Mouse (Mus musculus): ENCODE results near the gene Mapt.

Gene Mapt

DNA sequence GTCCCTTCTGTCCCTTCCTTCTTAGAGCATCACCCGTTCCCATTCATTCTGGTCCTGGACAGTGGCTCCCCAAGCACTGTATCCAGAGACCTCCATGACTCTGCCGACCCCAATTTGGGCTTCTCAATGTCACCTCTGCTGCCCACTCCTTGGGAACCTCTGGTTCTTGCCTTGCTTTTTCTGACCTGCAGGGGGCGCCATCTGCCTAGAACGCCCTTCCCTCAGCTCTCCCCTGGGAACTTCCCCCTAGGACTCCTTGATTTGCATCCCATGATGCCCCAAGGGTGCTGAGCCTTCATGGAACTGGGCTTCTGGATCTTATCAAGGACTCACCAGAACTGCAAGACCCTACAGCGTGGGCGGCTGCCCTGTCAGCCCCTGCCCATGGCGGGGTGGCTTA is 80.5 kb downstream of the Mapt start:
- no peak for DNase-seq (ENCODE audit: low spot score in 2 of 2)

DNA sequence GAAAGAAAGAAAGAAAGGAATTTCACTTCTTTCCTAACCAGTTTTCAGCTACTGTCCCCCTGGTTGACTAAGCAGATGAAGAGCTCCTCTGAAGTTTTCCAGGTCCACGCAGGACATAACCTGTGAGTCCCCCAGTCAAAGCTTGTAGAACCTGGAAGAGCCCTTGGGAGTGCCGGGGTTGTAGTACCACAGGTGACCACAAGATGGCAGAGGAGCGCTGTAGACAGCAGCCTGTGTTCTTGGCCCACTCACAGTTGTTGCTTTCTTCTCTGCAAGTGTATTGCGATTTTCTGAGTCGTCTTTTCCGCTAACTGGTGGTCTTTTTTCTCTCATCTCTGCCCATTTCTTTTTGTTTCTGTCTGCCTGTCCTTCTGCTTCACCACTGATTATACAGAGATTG is 84.5 kb downstream of the Mapt start:
- peak in 1 of 2 experiments; percentile 64 for DNase-seq (ENCODE audit: low spot score in 2 of 2)

DNA sequence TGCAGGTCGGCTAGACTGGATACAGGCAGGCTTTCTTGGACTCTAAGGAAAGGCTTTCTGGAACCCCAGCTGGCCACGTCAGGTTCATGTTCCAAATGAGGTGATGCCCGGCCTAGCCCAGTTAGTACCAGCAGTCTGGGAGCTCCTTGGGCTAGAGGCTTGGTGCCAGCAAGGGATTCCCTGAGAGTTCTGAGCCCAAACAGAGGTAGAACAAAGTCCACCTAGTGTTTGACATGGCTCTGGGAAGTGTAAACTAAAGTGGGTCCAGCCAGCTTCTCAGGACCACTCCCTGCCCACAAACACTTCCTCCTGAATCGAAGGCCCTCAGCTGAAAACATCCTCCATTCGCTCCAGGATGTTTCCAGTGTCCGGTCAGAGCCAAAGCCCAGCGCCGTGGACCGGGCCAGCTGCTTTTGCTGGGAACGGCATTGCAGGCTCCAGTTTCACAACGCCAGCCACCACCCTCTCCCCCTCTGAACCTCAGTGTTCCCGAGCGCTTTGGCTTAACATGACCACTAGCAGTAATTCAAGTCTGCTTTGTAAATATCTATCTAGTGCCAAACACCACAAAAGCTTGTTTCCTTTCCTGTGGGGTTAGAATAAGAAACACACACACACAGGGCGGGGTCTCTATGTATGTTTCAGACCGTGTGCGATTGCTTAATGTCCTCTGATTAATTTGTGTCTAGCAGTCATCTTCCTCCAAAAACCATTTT is 85.7 kb downstream of the Mapt start:
- no peak for DNase-seq (ENCODE audit: low spot score in 2 of 2)

DNA sequence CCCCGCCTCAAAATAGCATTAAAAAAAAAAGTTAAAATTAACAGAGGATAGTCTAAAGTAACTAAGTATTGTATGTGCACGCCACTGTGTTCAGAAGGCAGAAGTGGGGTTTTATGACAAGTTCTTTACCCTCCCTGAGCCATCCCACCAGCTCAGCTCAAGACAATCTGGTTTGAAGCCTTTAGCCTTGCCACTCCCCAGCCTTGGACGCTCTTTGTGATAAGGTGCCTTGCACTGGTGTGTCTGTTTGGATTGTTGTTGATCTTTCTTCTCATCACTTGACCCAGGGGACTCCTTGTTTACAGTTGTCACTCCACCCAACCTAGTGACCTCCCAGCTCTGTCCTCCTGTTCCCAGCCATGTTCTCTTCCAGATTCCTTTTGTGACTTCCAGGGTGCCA is 86.4 kb downstream of the Mapt start:
- DNase-seq (ENCODE audit: low spot score in 2 of 2) = no peak

DNA sequence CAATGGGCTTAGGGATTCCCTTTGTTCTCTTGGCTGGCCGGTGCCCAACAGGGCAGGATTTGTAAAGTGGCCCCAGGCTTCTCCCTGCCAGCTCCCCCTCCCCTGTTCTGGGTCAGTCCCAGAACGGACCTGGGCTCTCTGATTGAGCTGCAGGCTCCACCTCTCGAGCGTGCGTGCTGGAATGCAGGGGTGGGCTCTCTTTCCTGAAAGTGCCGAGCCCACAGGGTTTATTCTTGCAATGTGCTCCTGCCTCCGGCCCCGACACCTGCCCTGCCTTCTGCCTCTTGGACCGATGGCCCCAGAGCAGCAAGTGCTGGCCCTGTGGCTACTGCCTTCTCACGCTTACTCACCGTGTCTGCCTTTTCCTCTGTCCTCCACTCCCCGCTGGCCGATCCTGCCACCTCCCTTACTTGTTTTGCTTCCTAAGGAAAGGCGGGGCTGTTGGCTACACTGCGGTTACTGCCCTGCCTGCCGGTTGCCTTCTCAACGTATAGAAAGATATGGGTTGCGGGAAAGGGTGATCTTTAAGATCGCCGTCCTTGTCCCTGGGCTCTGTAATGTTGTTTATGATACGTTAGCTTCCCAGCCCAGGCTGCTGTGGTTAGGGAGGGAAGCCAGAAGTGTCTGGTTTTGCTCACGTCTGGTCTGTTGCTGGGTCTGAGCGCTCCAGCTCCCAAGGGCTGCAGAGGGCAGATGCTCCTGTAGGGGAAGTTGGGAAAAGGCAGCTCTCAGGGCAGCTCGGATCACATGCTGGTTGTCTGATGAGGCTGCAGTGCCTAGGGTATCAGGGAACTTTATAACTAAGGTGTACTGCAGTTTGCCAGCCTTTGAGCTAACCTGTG is 88.0 kb downstream of the Mapt start:
- DNase-seq (ENCODE audit: low spot score in 2 of 2) = no peak

DNA sequence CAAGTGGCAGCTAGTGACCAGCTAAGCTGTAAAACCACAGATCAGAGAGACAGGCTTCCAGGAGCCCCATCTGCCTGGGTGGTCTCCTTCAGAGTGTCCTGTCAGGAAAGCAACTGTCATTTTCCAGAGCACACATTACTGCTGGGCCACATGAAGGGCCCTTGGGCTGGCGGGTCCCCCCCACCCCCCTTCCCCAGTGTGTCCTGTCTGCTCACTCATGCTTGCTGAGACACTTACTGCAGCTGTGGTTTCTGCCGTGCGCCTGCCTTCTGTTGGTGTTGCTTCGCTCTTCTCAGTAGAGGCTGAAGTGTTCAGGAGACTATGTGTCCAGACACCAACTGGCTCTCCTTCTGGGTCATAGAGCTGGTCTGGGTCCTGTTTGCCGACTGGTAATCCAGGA is 89.3 kb downstream of the Mapt start:
- DNase-seq (ENCODE audit: low spot score in 2 of 2) = no peak

DNA sequence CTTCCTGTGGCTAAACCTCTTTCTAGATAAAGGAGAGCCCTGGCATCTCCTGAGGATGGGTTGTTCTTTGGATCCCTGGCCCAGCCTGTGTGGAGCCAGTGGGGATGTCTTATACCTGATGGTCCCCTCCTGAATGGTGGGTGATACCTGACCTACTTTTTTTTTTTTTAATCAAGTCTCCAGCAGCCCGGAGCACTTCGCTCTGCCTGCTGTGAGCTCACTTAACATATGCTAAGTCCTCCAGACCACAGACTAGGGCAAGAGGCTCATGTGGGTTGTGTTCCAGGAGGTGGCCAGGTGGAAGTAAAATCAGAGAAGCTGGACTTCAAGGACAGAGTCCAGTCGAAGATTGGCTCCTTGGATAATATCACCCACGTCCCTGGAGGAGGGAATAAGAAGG is 91.0 kb downstream of the Mapt start:
- DNase-seq (ENCODE audit: low spot score in 2 of 2) = no peak

DNA sequence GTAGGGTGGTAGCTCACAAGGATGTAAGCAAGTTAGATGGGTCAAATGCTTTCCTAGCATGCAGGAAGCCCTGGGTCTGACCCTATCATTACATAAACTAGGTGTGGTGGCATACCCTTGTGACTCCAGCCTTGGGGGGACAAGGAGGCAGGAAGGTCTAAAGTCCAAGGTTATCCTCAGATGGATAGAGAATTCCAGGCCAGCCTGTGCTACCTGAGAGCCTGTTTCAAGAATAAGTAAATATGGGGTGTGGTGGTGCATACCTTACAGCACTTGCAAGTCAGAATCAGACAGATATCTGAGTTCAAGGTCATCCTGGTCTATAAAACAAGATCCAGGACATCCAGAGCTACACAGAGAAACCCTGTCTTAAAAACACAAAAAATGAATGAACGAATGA is 96.3 kb downstream of the Mapt start:
- DNase-seq (ENCODE audit: low spot score in 2 of 2) = no peak

DNA sequence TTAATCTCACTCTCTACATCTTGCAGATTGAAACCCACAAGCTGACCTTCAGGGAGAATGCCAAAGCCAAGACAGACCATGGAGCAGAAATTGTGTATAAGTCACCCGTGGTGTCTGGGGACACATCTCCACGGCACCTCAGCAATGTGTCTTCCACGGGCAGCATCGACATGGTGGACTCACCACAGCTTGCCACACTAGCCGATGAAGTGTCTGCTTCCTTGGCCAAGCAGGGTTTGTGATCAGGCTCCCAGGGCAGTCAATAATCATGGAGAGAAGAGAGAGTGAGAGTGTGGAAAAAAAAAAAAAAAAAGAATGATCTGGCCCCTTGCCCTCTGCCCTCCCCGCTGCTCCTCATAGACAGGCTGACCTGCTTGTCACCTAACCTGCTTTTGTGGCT is 96.8 kb downstream of the Mapt start:
- no peak for DNase-seq (ENCODE audit: low spot score in 2 of 2)

DNA sequence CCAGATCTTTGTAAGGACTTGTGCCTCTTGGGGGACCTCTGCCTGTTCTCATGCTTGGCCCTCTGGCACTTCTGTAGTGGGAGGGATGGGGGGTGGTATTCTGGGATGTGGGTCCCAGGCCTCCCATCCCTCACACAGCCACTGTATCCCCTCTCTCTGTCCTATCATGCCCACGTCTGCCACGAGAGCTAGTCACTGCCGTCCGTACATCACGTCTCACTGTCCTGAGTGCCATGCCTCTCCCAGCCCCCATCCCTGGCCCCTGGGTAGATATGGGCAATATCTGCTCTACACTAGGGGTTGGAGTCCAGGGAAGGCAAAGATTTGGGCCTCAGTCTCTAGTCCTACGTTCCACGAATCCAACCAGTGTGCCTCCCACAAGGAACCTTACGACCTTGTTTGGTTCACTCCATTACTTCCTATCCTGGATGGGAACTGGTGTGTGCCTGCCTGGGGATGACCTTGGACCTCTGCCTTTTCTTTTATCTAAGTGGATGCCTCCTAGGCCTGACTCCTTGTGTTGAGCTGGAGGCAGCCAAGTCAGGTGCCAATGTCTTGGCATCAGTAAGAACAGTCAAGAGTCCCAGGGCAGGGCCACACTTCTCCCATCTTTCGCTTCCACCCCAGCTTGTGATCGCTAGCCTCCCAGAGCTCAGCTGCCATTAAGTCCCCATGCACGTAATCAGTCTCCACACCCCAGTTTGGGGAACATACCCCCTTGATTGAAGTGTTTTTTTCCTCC is 98.2 kb downstream of the Mapt start:
- no peak for DNase-seq (ENCODE audit: low spot score in 2 of 2)

DNA sequence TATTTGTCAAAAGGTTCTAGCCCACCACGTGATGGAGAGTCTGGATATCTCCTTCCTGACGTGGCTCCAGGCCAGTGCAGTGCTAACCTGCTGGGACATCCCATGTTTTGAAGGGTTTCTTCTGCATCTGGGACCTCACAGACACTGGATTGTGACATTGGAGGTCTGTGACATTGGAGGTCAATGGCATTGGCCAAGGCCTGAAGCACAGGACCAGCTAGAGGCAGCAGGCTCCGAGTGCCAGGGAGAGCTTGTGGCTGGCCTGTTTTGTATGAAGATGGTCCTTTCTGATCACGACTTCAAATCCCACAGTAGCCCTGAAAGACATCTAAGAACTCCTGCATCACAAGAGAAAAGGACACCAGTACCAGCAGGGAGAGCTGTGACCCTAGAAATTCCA is 99.0 kb downstream of the Mapt start:
- no peak for DNase-seq (ENCODE audit: low spot score in 2 of 2)

DNA sequence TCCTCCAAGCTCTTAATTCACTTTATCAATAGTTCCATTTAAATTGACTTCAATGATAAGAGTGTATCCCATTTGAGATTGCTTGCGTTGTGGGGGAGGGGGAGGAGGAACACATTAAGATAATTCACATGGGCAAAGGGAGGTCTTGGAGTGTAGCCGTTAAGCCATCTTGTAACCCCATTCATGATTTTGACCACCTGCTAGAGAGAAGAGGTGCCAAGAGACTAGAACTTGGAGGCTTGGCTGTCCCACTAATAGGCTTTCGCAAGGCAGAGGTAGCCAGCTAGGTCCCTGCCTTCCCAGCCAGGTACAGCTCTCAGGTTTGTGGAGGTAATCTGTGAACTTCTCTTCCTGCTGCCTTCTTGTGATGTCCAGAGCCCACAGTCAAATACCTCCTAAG is 100.0 kb downstream of the Mapt start:
- DNase-seq (ENCODE audit: low spot score in 2 of 2) = no peak

DNA sequence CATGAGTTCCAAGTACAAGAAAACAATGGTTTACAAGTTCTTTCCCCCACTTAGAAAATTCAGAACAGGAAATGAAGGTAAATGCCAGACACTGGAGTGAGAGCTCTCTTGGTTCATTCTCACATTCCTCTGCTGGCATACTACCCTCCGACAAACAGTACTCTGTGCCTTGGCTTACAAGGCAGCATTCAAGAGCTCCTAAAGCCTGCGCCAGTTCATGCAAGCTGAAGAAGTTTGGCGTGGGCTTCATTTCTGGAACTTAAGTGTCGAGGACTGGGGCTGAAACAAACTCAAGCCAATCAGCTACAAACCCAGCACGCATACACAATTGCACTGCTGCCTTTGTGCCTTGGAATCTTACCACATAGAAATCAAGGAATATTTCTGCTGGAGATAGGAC is 100.9 kb downstream of the Mapt start:
- DNase-seq (ENCODE audit: low spot score in 2 of 2) = no peak

DNA sequence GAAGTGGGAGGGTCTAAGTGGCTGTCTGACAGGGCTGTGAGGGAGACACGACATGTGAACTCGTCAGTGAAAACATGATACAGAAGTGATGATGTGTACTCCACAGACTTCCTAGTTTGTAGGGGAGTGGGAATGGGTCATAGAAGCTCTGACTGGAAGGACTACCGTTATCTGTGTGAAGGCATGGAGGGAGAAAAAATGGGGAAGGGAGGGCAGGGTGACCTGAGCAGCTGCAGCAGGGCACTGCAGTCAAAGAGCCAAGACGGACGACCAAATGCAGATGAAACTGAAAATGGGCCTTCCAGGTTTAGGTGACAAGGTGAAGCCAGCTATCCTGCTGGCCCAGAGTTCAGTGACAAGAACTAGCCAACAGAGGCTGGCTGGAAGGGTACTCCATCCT is 102.9 kb downstream of the Mapt start:
- DNase-seq (ENCODE audit: low spot score in 2 of 2) = no peak

DNA sequence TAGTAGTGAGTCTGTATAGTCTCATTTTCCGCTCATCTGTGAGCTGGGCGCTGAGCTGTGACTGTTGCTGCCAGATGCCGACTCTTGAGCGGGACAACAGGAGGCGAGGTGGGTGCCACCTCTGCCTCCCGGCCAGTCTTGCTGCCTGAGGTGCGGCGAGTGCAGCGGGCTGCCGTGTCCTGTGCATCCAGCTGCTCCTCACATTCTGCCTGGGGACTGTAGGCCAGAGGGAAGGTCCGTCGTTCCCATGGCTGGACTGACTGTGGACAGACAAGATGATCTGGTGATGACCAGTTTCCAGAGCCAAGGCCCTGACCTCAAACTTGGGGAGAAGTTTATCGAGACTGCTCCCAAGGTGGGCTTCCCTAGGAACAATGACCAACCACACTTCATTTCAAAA is 103.8 kb downstream of the Mapt start:
- DNase-seq (ENCODE audit: low spot score in 2 of 2) = no peak

DNA sequence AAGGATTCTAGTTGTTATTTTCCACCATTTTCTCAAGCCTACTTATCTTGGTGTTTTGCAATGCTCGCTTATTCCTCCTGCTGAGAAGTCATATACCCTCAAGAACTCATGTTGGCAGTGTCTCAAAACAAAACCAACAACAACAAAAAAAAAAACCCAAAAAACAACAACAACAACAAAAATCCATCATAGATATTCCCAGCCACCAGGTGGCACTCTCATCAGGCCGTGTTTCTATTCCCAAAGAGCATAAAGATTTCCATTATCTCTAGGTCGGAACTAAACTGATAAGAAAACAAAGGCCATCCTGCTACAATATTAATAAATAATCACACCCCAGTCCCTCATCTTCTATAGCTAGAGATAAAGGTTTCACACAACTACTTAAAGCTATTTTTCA is 115.7 kb downstream of the Mapt start:
- DNase-seq (ENCODE audit: low spot score in 2 of 2) = no peak

DNA sequence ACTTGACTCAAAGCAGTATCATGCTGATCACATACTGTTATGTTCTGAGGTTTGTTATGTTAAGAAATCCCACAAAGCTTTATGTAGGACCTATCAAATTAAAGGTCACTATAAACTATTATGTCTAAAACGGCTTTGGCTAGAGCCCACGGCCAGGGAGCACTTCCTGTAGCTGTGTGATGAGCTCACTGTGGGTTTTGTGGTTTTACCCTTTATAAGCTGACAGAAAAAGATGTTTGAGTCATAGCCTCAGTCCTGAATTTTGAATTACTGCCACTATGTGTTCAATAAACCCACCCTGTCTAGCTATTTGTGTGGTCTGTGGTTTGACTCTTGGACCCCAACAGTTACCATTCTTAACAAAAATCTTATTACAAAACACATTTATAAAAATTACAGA is 130.6 kb downstream of the Mapt start:
- DNase-seq (ENCODE audit: low spot score in 2 of 2) = no peak

DNA sequence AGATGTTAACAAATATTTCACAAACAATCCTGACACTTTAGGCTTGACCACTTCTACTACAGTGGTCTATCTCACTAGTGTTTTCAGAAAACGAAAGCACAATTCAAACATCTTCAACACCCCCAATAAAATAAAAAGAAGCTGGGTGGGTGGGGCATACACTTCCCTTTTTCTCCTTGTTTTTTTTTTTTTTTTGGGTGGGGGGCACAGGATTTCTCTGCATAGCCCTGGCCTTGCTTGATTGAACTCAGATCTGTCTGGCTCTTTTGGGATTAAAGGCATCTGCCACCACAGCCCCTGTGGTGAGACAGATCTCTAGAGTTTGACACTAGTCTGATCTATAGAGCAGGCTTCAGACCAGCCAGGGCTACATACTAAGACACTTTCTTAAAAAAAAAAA is 131.5 kb downstream of the Mapt start:
- DNase-seq (ENCODE audit: low spot score in 2 of 2) = no peak

DNA sequence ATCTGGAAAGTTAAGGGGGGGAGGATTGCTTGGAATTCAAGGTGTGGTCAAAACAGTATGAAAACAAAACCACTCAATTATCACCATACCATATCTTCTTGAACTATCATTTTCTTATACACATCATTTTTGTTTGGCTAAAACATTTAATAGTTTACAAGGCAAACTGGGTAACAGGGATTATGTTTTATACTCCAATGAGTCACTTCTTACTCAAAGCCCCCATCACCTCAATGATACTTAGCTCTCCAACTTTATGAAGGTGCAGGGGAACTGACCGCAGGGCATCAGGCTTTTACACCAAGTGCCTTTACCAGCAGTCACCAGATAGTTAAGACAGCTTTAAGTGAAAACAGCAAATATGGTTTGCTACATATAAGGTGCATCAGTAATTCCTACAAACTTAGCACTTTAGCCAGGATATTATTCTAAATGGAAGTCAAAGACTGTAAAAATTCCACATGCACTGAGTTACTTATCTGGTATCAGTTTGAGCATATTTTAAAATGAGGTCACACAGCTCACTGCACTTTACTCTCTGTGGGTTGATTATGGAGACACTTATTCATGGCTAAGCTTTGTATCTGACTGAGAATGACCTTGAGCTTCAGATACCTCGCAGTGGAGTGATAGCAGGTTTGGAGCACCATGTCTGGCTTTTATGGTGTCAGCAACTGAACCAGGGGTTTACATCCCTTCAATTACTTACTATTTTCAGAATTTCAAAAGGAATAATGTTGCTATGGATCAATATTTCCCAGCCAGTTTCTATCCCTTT is 132.8 kb downstream of the Mapt start:
- no peak for DNase-seq (ENCODE audit: low spot score in 2 of 2)

DNA sequence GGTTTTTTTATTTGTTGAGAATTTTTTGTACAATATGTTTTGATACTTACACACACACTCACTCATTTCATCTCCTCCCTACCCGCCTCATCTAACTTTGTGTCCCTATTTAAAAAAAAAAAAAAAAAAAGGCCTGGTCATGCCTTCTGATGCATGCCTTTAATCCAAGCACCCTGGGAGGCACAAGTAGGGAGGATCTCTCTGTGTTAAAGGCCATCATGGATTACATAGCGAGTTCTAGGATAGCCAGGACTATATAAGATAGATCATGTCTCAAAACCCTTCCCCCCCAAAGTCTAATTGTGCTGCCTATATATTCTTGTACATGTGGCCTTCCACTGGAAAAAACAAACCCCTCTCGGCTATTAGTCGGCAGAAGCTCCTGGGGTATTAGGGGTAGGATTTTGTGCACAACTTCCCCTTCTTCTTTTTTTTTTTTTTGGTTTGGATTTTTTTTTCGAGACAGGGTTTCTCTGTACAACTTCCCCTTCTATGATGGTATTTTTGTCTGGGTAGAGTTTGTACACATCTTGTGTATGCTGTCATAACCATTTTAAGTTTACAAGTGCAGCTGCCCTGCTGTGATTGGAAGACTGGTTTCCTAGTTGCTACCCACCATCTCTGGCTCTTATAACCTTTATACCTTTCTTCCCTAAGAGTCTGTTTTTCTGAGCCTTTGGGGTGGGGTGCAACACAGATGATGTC is 136.4 kb downstream of the Mapt start:
- DNase-seq (ENCODE audit: low spot score in 2 of 2) = no peak

DNA sequence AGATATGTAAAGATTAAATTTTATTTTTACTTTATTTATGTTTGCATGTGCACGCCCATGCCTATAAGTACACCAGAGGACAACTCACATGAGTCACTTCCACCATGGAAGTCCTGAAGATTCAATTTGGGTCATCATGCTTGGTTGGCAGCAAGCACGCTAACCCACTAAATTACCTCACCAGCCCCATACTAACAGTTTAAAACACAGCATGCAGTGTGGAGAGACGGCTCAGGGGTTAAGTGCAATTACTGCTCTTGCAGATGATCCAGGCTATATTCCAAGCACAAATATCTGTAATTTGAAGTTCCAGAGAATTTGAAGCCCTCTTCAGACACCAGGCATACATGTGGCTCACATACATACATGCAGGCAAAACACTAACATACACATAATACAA is 145.1 kb downstream of the Mapt start:
- DNase-seq (ENCODE audit: low spot score in 2 of 2) = no peak
